Mouse (Mus musculus) lung, adult 2 months (tissue): ENCODE measurements around the gene Msi2.

Experiments used
- CTCF ChIP-seq: fragments of 200-500 bp; IDR thresholded peaks from 2 replicates; pipeline ENCODE4 v1.5.1; 2011; ENCODE audit warnings: mild to moderate bottlenecking, low read length, control low read depth; ENCODE audit not compliant: insufficient read depth
- POLR2A ChIP-seq: fragments of 200-500 bp; IDR thresholded peaks from 2 replicates; pipeline ENCODE4 v1.6.1; 2011; ENCODE audit warnings: low read depth, mild to moderate bottlenecking, control low read depth, low read length, borderline replicate concordance; ENCODE audit errors: extremely low read depth

DNA sequence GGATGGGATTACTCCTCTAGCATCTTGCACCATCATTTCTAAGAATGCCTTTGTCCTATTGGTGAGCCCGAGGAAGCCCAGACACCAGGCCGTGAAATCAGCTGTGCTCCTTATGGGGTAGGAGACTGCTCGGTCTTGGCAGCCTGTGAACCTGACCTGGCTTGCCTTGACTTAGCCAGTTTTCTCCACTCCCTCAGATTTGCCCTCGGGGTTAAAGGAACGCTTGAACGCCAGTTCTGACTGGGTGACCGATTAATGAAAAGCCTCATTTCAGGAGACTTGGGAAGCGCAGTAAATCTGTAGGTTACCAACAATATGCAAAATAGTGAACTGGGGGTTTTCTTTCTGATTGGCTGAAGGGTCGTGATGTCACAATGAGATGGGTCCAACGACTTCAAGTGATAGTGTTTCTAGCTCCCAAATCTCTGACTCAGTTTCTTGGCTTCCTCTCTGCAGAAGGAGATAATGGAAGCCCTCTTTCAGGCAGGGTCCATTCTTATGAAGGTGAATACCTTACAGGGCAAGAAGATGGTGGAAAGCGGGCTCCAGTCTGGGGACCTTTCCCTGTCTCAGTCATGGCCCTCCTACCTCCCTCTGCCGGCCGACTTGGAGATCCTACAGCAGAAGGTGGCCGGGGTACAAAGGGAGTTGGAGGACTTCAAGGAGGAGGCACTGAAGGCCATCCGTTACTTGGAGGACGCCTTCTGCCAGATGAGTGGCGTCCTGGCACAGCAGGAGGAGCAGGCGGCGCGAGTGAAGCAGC, 424.5 kb downstream of the Msi2 start, which contains the start of gene Ccdc182:
- TF ChIP-seq POLR2A = no peak
- no peak for TF ChIP-seq CTCF
